Mouse (Mus musculus) CH12.LX (cell line): ENCODE measurements around the gene Gnb2. TPM values are rescaled to one million over a fixed set of nuclear protein-coding genes. Genes with fewer than 3 reads are reported as not detected.

Experiments
- DNase-seq: peaks from one replicate; pipeline ENCODE4 v3.0.0-alpha.2; 2013; ENCODE audit errors: extremely low read depth
- H3K27ac ChIP-seq: 2 replicates; pipeline ENCODE4 v1.5.1; 2012; ENCODE audit warnings: low read depth, mild to moderate bottlenecking, control low read depth, moderate library complexity; ENCODE audit not compliant: insufficient read depth
- H3K27me3 ChIP-seq: replicated peaks from 2 replicates; pipeline ENCODE3; 2012; ENCODE audit warnings: inconsistent platforms
- H3K36me3 ChIP-seq, 2 experiments: replicated peaks in 1 of 2; 2 replicates each; pipeline versions ENCODE3 to v1.6.1; 2012; ENCODE audit warnings: inconsistent platforms in 1 of 2, low read length in 1 of 2, mild to moderate bottlenecking in 1 of 2, mixed read lengths in 1 of 2, moderate library complexity in 1 of 2; ENCODE audit not compliant: control insufficient read depth in 1 of 2, insufficient read depth in 1 of 2
- H3K4me1 ChIP-seq, 2 experiments: 2 replicates each; pipeline ENCODE4 v1.6.1; 2012; ENCODE audit warnings: inconsistent platforms in 1 of 2, moderate library complexity in 1 of 2; ENCODE audit not compliant: insufficient read depth in 2 of 2, control insufficient read depth in 1 of 2
- H3K4me2 ChIP-seq: 2 replicates; pipeline ENCODE4 v1.6.1; 2012; ENCODE audit warnings: low read depth, mild to moderate bottlenecking, control low read depth; ENCODE audit not compliant: poor library complexity, insufficient read depth, severe bottlenecking
- H3K4me3 ChIP-seq, 3 experiments: fragments of 150-350 bp in 1 of 3; sonication (generic) in 1 of 3; replicated peaks in 1 of 3; 2 replicates each; pipeline versions ENCODE3 to v1.5.1; 2011 to 2012; ENCODE audit warnings: low read depth in 2 of 3, low read length in 2 of 3, mild to moderate bottlenecking in 2 of 3, moderate library complexity in 2 of 3, control low read depth in 1 of 3, improper control_type of control experiment in 1 of 3, inconsistent platforms in 1 of 3, mixed read lengths in 1 of 3; ENCODE audit not compliant: poor library complexity in 1 of 3
- H3K79me2 ChIP-seq: replicated peaks from 2 replicates; pipeline ENCODE4 v1.6.1; 2012; ENCODE audit warnings: mild to moderate bottlenecking, moderate library complexity; ENCODE audit not compliant: control insufficient read depth, poor library complexity, insufficient read depth, severe bottlenecking; ENCODE audit errors: extremely low read depth
- H3K9ac ChIP-seq: 2 replicates; pipeline ENCODE4 v1.6.1; 2012; ENCODE audit warnings: low read depth, mild to moderate bottlenecking, control low read depth, moderate library complexity; ENCODE audit not compliant: insufficient read depth
- H3K9me3 ChIP-seq: replicated peaks from 2 replicates; pipeline ENCODE3; 2012; ENCODE audit warnings: low read length, inconsistent platforms, mixed read lengths
- BHLHE40 ChIP-seq: IDR thresholded peaks from 2 replicates; pipeline ENCODE4 v1.6.1; 2011; ENCODE audit warnings: mild to moderate bottlenecking, low read depth, low read length, improper control_type of control experiment
- CHD2 ChIP-seq: IDR thresholded peaks from 2 replicates; pipeline ENCODE4 v1.6.1; 2011; ENCODE audit warnings: low read length, improper control_type of control experiment
- ELF1 ChIP-seq: IDR thresholded peaks from 2 replicates; pipeline ENCODE4 v1.6.1; 2014; ENCODE audit warnings: low read depth, mild to moderate bottlenecking, inconsistent platforms, low read length, improper control_type of control experiment
- IRF4 ChIP-seq: IDR thresholded peaks from 2 replicates; pipeline ENCODE4 v1.6.1; 2014; ENCODE audit warnings: low read depth, mild to moderate bottlenecking, inconsistent platforms, low read length, improper control_type of control experiment
- JUN ChIP-seq: IDR thresholded peaks from 2 replicates; pipeline ENCODE4 v1.6.1; 2011; ENCODE audit warnings: low read depth, mild to moderate bottlenecking, low read length, improper control_type of control experiment, moderate library complexity; ENCODE audit not compliant: insufficient read depth
- JUND ChIP-seq: conservative IDR thresholded peaks from 2 replicates; pipeline ENCODE4 v1.6.1; 2011; ENCODE audit warnings: low read depth, low read length, improper control_type of control experiment
- KAT2A ChIP-seq: IDR thresholded peaks from 2 replicates; pipeline ENCODE4 v1.6.1; 2012; ENCODE audit warnings: low read length, improper control_type of control experiment, inconsistent platforms; ENCODE audit not compliant: insufficient replicate concordance
- MAX ChIP-seq: IDR thresholded peaks from 2 replicates; pipeline ENCODE4 v1.6.1; 2011; ENCODE audit warnings: low read length, improper control_type of control experiment
- MAZ ChIP-seq: IDR thresholded peaks from 2 replicates; pipeline ENCODE4 v1.6.1; 2012; ENCODE audit warnings: low read depth, mild to moderate bottlenecking, inconsistent platforms, low read length, improper control_type of control experiment, moderate library complexity
- MEF2A ChIP-seq: IDR thresholded peaks from 2 replicates; pipeline ENCODE4 v1.6.1; 2014; ENCODE audit warnings: low read depth, mild to moderate bottlenecking, inconsistent platforms, low read length, improper control_type of control experiment, borderline replicate concordance
- MXI1 ChIP-seq: IDR thresholded peaks from 2 replicates; pipeline ENCODE4 v1.6.1; 2011; ENCODE audit warnings: mild to moderate bottlenecking, low read depth, low read length, improper control_type of control experiment
- POLR2AphosphoS2 ChIP-seq: IDR thresholded peaks from 2 replicates; pipeline ENCODE4 v1.6.1; 2011; ENCODE audit warnings: low read depth, low read length, improper control_type of control experiment
- RCOR1 ChIP-seq: conservative IDR thresholded peaks from 2 replicates; pipeline ENCODE4 v1.6.1; 2012; ENCODE audit warnings: low read depth, mild to moderate bottlenecking, inconsistent platforms, low read length, improper control_type of control experiment
- SIN3A ChIP-seq: IDR thresholded peaks from 2 replicates; pipeline ENCODE4 v1.6.1; 2012; ENCODE audit warnings: low read length, improper control_type of control experiment, inconsistent platforms
- TCF12 ChIP-seq: IDR thresholded peaks from 2 replicates; pipeline ENCODE4 v1.6.1; 2014; ENCODE audit warnings: low read depth, mild to moderate bottlenecking, inconsistent platforms, low read length, improper control_type of control experiment
- USF2 ChIP-seq: conservative IDR thresholded peaks from 2 replicates; pipeline ENCODE4 v1.6.1; 2011; ENCODE audit warnings: low read depth, low read length, improper control_type of control experiment
- ZKSCAN1 ChIP-seq: IDR thresholded peaks from 2 replicates; pipeline ENCODE4 v1.6.1; 2012; ENCODE audit warnings: low read depth, inconsistent platforms, low read length, improper control_type of control experiment, borderline replicate concordance
- ZMIZ1 ChIP-seq: IDR thresholded peaks from 2 replicates; pipeline ENCODE4 v1.6.1; 2012; ENCODE audit warnings: low read depth, mild to moderate bottlenecking, inconsistent platforms, low read length, improper control_type of control experiment
- dilution Hi-C: fragments of 300-500 bp; cut with MboI; formaldehyde crosslinking; loops from 2 replicates; pipeline ENCODE4 v1.14.3; 2020; ENCODE audit warnings: low sequenced_read_pairs; ENCODE audit not compliant: extremely low pct_unique_long_range_greater_than_20kb, extremely low pct_ligation_motif_present
- in situ Hi-C: fragments of 300-500 bp; cut with MboI; formaldehyde crosslinking; loops from 3 replicates; pipeline ENCODE4 v1.14.3; 2019; ENCODE audit warnings: low sequenced_read_pairs, low pct_ligation_motif_present, low pct_unique_long_range_greater_than_20kb, mixed read lengths
- polyA plus RNA-seq: library from polyadenylated mRNA; unstranded; fragments of >175 nt; gene quantifications from 2 replicates; pipeline ENCODE4 v1.2.1, GENCODE M21; 2012; ENCODE audit warnings: low read depth; ENCODE audit not compliant: insufficient read length
- total RNA-seq, 2 experiments: library from RNA; depleted of rRNA; stranded (reverse); fragments of 300-350 nt in 1 of 2; fragments of >200 nt in 1 of 2; gene quantifications; 2 replicates each; pipeline ENCODE4 v1.2.3; 2012 to 2014

The Gnb2 gene
- total and polyA plus RNA-seq, 3 experiments: 264 to 480 (median 327) TPM

DNA sequence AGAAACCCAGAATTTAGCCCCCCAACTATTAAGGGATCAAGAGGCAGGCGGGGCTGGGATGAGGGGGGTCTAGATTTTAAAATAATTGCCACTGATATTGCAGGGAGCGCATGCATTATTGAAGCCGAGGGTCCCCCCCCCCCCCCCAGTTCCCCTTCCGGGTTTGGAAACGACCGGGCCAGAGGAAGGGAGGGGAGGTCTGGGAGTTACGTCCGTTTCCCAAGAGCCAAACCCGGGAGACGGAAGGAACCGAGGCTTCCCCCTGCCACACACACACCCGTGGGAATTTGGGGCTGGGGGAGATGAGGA, 548 bp downstream of the Gnb2 start:
- Histone ChIP-seq H3K36me3 (peaks cover 23 to 27% of the 10 kb centered on the region in 2 experiments), H3K9me3 (no peaks in the 10 kb centered on the region), H3K79me2 (peaks cover 29% of the 10 kb centered on the region), H3K27me3 (peaks cover 1% of the 10 kb centered on the region), H3K27ac (peak overlapping the region; percentile 65), H3K4me1 (peaks cover 3 to 35% of the 10 kb centered on the region in 2 experiments; a peak in 3 of 4 replicates), H3K4me2 (peak overlapping the region; percentile 81), H3K9ac (peak overlapping the region; percentile 96), H3K4me3 (peak overlapping the region; percentile 79 to 93 (median 93))
- in situ Hi-C loops (loop anchor here (5.0 kb wide), 1 partner anchor 35 kb away; the partner anchor contains the start of gene Tfr2), dilution Hi-C loops (no loop called here)
- DNase-seq: no peak
- TF ChIP-seq CHD2 (no peak), ELF1 (peak; percentile 76)

GRCm38 (mm10) chr5:137532131-137532807, 1.0 kb downstream of the Gnb2 start:
- Histone ChIP-seq H3K4me2 (peak overlapping the region; percentile 81), H3K27me3 (peaks cover 1% of the 10 kb centered on the region), H3K4me3 (peak overlapping the region; percentile 79 to 93 (median 93)), H3K36me3 (peaks cover 27 to 32% of the 10 kb centered on the region in 2 experiments), H3K9ac (peak overlapping the region; percentile 96), H3K4me1 (peaks cover 3 to 37% of the 10 kb centered on the region in 2 experiments; a peak in 3 of 4 replicates), H3K79me2 (peaks cover 29% of the 10 kb centered on the region), H3K9me3 (no peaks in the 10 kb centered on the region), H3K27ac (peak overlapping the region; percentile 44; the same call in 1 of the 2 replicates)
- in situ Hi-C loops: loop anchor here (5.0 kb wide), 1 partner anchor 35 kb away; the partner anchor contains the start of gene Tfr2
- dilution Hi-C loops: no loop called here
- TF ChIP-seq SIN3A: peak; percentile 46; the same call in 1 of the 2 replicates
- TF ChIP-seq ZMIZ1: no peak
- no peak for TF ChIP-seq POLR2AphosphoS2
- TF ChIP-seq MXI1: peak; percentile 38; the same call in 1 of the 2 replicates
- no peak for TF ChIP-seq TCF12
- peak; percentile 14 for DNase-seq

DNA sequence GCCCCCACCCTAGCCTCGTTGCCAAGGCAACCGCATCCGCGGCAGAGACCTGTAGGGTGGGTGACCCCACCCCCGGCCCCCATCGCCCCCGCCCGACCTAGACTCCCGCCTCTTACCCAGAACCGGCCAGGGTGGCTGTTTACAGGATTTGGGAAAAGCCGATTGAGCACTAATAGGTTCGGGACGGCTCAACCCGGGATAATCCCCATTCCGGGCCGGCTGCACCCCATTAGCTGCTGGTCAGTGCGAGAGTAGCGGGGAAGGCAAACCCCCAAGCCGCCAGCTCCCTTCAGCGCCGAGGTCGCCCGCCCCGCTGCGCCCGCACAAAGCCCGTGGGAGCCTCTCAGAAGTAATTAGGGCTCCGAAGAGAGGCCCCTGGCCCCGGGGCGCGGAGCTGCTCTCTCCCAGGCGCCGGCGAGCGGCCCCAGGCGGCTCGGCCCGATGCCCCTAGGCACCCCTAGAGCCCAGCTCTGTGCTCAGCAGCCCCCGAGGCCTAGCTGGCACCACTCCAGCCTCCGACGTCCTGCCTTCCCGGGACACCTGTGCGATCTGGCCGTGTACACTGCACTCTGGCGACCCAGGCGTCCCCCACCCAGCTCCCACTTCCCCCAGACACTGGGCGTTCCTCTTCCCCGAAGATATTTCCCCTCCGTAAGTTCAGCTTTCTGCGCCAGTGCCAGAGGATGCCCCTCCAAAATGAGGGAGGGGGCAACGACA, 1.7 kb downstream of the Gnb2 start:
- no peaks in the 10 kb centered on the region for H3K9me3 ChIP-seq
- dilution Hi-C loops: no loop called here
- in situ Hi-C loops: loop anchor here (5.0 kb wide), 1 partner anchor 36 kb away; the partner anchor contains the start of gene Tfr2
- H3K36me3 ChIP-seq: peaks cover 30 to 39% of the 10 kb centered on the region in 2 experiments
- H3K4me2 ChIP-seq: peak overlapping the region; percentile 81
- peaks cover 1% of the 10 kb centered on the region for H3K27me3 ChIP-seq
- H3K4me1 ChIP-seq: peaks cover 3 to 38% of the 10 kb centered on the region in 2 experiments; a peak in 3 of 4 replicates
- H3K27ac ChIP-seq: peak overlapping the region; percentile 44; the same call in 1 of the 2 replicates
- peak overlapping the region; percentile 79 to 93 (median 93) for H3K4me3 ChIP-seq
- TF ChIP-seq JUND (no peak), IRF4 (peak; percentile 14; the same call in 1 of the 2 replicates), MEF2A (no peak), USF2 (no peak), ELF1 (no peak), CHD2 (no peak), MAZ (no peak), MAX (no peak), JUN (no peak), BHLHE40 (no peak), TCF12 (0 out of 2 replicates have a peak, but pooled peaks have one; percentile 6), ZKSCAN1 (no peak), RCOR1 (no peak), SIN3A (no peak), KAT2A (no peak)
- H3K79me2 ChIP-seq: peaks cover 29% of the 10 kb centered on the region
- DNase-seq: peak; percentile 21
- peak overlapping the region; percentile 96 for H3K9ac ChIP-seq
